Mouse (Mus musculus) fat pad, adult 2 months (tissue): ENCODE data around the gene BC052040.

ENCODE experiments used
- DNase-seq: peaks from one replicate; pipeline ENCODE4 v3.0.0-alpha.2; 2011; ENCODE audit warnings: low read depth, low spot score; ENCODE audit errors: extremely low read depth

The BC052040 gene

DNA sequence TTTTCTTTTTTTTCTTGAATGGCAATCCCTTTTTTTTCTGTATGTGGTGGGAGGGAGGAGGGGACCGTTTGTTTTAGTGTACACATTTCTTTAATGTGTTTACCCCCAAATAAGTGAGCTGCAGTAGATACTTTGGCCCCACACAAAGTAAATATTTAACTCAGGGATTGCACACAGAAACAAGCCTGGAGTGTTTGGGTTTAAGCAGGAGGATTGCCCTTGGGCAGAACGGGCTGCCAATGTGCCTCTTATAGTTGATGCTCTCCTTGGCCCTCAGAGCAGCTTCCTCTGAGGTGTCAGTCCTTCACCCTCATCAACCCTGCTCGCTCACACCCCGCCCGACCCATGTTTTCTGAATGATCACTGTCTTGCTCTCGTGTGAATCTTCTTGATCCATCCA is 177.0 kb downstream of the BC052040 start:
- DNase-seq: no peak

DNA sequence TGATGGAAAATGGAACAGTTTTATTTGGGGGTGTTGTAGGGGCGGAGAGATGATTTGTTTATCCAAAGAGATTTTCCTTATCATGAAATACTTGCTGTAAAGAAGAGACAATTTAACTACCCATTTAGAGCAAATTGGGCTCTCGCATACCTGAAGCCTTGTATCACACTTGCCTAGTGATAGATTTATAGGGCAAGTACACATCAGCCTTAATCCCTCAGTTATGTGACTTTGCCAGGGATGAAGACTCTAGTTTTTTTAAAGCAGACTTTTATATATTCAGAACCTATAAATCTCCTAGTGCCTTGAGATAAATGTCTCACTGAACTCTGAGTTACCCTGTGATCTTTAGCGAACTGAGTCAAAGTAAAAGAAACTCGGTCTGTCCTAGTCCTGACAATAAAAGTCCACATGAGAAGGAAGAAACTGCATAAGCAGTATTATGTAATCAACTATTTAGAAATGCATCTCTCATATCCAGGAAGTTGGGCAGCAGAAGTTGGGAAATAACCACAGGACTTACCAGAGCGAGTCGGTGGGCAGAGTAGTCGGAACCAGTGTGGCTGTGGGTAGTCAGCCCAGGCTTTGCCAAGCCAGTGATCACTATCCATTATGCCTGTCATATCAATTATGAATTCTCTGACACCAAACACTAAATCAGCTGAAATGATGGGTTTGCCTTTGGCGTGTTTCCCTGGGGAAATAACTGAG is 183.2 kb downstream of the BC052040 start:
- DNase-seq: no peak

DNA sequence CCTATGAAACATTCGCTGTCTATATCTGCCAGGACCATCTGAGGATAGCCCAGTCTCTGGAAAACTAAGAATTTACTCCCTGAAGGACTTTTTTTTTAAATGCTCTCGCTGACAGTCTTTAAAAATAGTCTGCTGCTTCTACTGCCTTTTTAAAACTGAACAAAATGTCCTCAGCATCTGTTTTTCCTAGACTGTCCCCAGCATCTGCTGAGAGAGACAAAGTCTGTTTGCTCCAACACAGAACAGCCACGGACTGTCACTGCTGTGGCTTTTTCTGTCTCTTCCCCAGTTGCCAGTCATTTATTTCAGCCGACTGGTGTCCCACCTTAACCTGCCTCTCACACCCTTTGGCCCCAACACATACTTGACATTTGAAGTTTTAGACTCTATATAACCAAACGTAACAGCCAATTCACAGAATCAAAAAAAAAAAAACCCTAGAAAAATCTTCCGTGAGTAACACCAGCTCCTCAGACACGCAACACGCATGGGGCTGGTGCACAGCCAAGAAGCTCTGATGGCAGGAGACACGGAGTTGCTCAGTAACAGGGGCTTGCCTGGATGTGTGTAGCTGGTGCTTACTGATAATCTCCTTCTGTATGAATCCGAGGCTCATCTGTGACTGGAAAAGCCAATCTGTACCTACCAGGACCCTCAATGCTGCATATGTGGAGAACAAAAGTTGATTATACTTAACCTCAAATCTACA is 188.2 kb downstream of the BC052040 start:
- DNase-seq: no peak

DNA sequence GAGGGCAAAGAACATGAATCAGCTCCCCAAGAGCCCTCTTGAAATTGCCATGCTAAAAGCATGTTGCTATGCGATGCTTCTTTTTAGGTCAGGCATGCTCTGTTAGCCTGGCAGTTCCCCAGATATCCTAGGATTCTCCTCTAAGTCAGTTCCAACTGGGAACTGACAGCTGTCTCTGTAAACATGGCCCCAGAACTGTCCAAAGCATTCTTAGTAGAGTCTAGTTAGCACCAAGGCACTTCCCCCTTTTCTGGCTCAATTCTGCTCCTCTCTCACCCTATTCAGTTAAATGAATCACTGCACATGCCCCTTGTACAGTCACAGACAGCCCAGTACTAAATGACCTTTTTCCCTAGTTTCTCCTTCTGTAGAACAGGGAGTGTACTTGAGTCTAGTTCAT is 191.2 kb downstream of the BC052040 start:
- no peak for DNase-seq

DNA sequence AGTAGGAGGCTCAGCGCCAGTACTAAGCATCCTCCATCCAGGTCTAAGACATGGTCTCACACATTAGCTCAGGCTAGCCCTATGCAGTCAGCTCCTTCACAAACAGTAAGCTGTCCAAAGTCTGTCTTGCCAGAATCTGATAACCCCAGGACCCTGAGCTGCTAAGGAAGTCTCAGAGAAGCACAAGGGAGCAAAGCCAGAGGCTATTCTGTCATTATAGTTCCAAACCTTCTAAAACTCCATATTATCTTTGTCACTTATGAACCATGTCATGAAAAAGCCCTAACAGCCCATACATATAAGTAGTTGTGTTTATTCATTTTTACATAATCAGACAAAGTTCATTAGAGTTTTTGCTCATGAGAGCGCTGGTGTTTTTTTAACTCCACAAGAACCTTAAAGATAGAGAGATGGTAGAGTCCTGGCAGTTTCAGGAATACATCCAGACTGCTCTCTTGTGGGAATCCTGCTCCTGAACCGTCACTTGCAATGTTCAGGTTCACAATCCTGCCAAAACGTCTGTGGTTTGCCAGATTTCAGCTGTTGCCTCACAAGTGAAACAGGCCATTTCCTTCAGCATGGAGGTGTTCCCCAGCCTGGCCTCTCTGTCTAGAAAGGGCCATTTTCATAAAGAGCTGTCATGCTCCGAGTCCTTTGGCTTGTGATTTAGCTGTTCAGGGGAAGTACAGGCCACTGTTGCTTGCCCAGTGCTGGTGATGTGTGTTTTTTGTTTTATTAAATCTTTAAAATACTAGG is 192.8 kb downstream of the BC052040 start:
- DNase-seq: no peak

DNA sequence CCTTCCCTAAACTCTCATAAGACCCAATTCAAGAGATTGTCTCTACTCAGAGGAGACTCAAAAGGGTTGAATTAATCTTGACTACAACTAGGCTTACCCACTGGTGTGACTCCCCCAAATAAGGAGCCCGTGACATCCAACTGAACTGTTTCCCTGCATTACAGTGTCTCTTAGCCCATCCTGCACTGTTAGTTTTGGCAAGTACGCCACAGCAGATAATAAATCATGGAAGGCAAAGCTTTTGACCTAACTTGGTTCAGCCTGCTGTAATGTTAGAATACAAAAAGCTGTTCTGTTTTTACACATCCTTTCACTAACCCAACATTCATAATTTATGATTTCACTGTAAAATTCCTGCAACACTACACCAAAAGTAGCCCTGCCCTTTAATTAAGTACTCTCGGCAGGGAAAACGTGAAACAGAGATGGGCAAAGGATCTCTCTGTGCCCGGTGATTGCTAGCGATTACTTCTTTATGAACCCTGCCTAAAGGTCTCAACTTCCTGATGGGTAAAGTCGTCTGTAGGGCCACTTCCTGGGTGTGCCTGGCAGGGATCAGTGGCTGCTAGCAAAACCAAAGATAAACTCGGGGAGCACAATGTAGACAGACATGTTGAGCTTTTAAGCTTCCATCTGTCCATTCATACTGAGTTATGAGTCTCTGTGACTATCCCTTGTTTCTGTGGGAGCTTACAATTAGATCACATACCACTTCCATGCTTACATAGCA is 194.1 kb downstream of the BC052040 start:
- DNase-seq: no peak

DNA sequence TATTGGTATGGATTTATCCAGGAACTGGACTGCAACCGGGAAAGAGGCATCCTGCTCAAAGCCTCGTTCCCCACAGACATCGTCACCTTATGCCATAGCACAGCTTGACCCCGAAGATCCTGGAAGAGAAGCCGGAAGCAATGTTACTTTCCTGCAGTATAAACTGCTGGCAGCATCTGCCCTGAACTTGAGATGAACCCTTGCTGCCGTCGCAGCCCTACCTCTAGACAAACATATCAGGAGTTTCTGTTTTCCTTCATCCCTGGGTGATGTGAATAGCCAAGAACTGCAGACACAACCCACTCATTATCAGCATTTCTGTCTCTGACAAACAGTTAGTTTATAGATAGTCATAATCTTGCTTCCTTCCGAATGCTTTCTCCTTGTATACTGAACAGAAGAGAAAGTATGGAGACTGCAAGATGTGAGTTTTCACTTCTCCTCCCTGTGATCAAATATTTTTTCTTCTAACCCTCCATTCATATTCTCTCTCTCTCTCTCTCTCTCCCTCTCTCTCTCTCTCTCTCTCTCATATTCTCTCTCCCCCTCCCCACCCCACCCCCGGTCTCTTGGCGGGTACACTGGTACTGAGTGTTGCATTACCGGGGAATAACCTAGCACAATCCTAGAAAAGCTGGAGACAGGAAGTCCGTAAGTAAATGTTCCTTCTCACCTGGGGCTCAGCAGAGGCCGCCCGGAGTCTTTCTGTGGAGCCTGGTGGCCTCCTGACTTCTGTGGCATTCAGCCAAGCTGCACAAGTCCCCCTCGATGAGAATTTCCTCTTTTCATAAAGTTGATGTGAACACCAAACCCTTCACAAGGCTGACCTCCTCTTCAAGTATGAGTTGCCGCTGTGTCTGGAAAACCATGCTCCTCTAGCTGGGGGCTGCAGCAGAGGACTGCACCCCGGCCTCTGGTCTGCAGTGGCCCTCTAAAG is 195.7 kb downstream of the BC052040 start:
- no peak for DNase-seq

DNA sequence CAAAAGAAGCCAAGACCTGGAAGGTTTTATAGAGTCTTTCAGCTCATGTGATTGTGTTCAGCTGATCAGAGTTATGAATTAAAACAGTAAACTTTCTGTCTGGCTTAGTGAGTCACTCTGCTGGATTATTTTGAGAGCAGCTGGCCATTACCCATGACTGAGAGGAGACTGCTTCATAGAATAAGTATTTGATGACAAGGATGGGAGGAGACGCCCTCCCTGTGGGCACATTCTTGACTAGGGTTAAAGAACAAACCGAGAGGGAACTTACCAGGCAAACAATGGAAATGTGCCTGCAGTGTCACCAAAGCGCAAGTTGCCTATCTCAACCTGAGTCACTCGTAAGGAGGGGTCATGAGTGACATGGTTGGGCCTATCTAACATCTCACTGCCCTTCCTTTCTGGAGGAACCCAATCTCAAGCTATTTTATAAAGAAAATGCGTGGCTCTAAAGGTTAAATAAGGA is 199.1 kb downstream of the BC052040 start:
- no peak for DNase-seq

DNA sequence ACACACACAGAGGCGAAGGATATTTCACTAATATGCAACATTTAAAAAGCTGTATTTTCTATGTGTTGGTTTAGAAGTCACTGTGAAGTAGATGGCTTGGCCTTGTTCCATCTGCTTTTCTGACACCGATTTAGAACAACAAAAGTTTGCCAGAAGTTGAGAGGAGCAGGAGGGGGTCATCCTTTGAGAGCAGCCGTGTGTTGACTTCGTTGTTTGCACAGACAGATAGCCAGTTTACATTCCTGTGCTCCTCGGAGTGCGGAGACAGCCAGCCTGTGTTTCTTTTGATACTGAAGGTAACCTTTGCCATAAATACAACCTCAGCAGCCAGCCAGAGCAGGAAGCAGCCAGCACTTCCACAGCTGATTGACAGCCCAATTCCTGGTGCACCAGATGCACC is 204.2 kb downstream of the BC052040 start:
- no peak for DNase-seq

DNA sequence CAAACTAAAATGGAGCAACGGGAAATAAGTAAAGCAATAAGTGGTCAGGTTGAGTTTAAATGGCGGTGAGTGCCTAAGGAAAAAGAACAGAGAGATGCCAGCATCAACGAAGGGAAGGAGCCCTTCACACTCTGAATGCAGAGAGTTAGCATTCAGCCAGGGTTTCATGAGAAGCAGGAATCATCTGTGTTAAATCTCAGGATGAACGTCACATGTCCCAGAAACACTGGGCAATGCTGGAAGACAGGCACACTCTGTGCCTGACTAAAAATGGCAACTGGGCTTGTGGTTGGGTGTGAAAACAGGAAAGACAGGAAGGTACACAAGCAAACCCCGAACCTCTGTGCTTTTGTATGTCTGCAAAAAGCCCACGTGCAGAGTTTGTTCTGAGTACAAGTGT is 217.3 kb downstream of the BC052040 start:
- no peak for DNase-seq

DNA sequence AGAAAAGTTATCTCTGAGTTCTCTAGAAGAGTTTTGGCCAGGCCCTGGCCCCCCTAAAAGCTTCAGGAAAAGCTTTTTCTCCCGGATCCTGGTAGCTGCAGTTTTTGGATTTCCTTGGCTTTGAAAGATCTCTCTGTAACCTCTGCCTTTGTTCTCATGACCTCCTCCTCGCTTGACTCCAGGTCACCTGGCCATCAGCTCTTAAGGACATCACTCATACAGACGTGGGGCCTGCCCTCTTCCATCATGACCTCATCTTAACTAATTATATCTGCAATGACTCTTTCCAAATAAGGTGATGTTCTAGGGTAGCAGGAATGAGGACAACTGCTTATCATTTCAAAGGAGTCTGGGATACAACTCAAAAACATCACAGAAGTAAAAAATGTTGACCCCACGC is 226.9 kb downstream of the BC052040 start:
- no peak for DNase-seq

DNA sequence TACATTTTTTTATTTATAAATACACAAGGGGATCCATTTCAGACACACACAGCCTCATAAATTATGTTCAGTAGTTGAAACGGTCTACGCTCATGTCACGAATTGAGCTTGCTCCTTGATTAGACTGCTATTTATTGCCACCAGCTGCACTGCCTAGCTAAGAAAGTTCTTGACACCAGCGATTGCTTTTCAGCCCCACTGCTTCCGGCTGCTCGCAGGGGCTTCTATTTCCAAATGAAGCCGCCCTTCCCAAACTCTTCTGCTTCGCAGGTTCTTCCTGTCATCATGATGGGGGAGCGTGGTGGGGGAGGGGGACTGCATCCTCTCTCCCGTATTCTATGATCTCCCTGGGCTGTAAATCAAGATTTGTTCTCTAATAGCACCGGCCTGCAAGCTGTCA is 231.8 kb downstream of the BC052040 start:
- no peak for DNase-seq

DNA sequence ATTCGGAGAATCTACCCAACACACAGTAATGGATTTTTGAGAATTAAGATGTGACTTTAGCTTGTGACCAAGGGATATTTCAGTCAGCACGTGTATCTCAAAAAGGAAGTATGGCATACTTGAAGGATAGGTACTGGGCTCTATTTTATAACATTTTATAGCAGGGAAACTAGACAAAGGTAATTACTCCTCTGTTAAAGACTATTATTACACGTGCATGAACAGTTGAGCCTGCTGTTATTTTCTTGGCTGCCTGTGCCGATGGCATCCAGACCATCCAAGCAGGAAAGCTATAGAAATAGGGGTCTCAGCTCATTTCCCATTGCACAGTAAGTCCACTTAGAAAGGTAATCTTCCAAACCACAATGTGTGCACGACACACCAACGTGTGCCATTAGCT is 232.2 kb downstream of the BC052040 start:
- DNase-seq: no peak

DNA sequence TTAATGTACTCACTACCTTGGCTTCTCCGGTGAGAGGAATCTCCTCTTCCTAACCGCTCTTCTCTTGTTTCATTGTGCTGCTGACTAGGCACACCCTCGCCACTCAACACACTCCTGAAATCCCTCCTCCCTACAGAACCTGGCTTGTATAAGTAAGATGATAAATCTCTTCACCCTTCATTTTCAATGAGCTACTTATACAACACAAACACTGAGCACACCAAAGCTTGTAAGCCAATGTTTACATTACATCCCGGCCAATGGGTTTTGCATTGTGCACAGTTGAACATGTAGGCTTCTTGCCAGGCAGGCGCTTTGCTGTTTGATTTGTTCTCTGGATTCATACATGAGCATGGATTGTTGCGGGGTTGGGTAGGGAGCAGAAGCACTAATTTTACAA is 236.4 kb downstream of the BC052040 start:
- DNase-seq: no peak

DNA sequence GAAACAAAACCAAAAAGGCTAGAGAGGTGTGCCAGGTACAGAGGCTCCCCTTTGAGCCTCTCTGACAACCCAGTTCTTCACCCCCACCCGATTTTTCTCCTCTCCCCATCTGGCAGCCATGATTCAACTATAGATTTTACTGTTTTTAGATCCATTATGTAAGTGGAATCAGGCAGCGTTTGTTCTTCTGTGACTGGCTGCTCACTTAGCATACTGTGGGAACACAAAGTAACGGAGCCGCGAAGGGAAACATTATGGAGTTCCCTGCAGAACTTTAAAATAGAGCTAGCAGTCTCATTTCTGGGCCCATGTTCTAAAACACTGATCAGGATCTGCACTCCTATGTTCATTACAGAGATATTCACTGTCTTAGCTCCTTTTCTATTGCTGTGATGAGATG is 240.8 kb downstream of the BC052040 start:
- DNase-seq: no peak
